Mouse (Mus musculus): ENCODE data around the gene Npb.

- TF ChIP-seq CTCF (IDR thresholded peaks at IDR 0.05; ENCODE audit: control insufficient read depth, insufficient read depth, insufficient replicate concordance, low read depth, low read length) (no peak), POLR2A (IDR thresholded peaks at IDR 0.05; ENCODE audit: control insufficient read depth, low read depth, low read length) (no peak)
Measured at GRCm38 (mm10) chr11:120580190-120580589, 28.1 kb upstream of the Npb start.

Measured in testis, adult 2 months (tissue).